Mouse (Mus musculus) lung, adult 10 weeks (tissue): ENCODE results near the gene Tubgcp3. TPM values are rescaled to one million over a fixed set of nuclear protein-coding genes. Genes with fewer than 3 reads are reported as not detected.

ENCODE experiments used
- polyA plus RNA-seq: library from polyadenylated mRNA; stranded (reverse); fragments of 350-450 nt; fragmentation: Illumina TruSeq; extraction: RNeasy Lipid Tissue Mini Kit (QIAGEN cat#74804); gene quantifications from one replicate; pipeline ENCODE4 v1.2.3, GENCODE M21; 2014; ENCODE audit warnings: low read depth, low replicate concordance; ENCODE audit not compliant: insufficient read depth

Gene Tubgcp3
- polyA plus RNA-seq, result 18.0 TPM

GRCm38 (mm10) chr8:12672056-12672881 lies at the start of gene Tubgcp3:
Gene Tubgcp3, minus strand, starts transcription at chr8:12672248.

GRCm38 (mm10) chr8:12572814-12573534 lies 99.1 kb downstream of the Tubgcp3 start, which contains the start of gene Spaca7:
Gene Spaca7, plus strand, starts transcription at chr8:12573029.

Other genes with a start within 250 kb of the Tubgcp3 start
- gene Spaca7, start 99.2 kb downstream of the Tubgcp3 start, polyA plus RNA-seq, result not detected
- 48.7 TPM for gene Atp11a, start 84.8 kb upstream of the Tubgcp3 start, polyA plus RNA-seq
- gene Mcf2l, start 201.6 kb upstream of the Tubgcp3 start, polyA plus RNA-seq, result 25.5 TPM